Mouse (Mus musculus) A20 (cell line): ENCODE results near the gene Dchs1.
A peak's percentile ranks its signal among the peaks of the same experiment; 100 is the strongest.

ENCODE experiments used
- DNase-seq: peaks from one replicate; pipeline ENCODE4 v3.0.0-alpha.2; 2011; ENCODE audit warnings: low read depth, low spot score

Dchs1 gene

GRCm38 (mm10) chr7:105787285-105788140, at the start of gene Dchs1:
Gene Dchs1 (minus strand): TSS chr7:105787654.
- DNase-seq: no peak

GRCm38 (mm10) chr7:105824281-105824680, 36.8 kb upstream of the Dchs1 start:
- DNase-seq: no peak

DNA sequence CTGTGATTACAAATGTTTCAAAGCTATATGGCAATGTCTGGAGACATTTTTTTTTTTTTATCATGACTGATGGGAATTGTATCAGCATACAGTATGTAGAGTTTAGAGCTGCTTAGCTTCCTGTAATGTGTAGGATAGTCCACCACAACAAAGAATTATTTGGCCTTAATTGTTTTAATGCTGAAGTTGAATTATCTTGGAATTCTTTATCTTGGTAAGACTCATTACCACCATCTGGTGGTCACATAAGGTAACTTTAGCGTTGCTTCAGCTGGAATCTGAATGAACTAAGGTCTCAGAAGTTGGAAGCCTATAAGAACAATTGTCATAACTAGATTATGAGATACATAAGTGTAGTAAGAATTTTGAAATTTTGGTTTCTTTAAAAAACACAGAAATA, 31.0 kb upstream of the Dchs1 start:
- DNase-seq: no peak

DNA sequence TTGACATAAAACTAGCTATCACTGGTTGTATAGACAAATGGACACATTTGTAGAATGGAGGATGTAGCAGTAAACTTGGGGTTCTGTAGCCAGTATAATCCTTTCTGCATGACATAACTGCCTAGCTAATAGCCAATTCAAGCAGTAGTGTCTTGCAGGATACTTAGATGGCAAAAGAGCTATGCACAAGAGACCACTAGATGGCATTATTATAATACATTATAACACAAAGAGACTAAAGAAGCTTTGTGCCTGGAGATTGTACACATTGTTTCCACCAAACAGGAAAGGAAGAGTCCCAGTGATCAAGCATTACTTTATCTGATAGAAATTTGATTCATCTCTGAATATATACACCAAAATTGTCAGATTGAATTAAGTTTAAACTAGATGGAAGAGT, 29.3 kb upstream of the Dchs1 start:
- peak; percentile 37 for DNase-seq

- DNase-seq: no peak
Observed at GRCm38 (mm10) chr7:105813326-105813725, 25.9 kb upstream of the Dchs1 start.

DNA sequence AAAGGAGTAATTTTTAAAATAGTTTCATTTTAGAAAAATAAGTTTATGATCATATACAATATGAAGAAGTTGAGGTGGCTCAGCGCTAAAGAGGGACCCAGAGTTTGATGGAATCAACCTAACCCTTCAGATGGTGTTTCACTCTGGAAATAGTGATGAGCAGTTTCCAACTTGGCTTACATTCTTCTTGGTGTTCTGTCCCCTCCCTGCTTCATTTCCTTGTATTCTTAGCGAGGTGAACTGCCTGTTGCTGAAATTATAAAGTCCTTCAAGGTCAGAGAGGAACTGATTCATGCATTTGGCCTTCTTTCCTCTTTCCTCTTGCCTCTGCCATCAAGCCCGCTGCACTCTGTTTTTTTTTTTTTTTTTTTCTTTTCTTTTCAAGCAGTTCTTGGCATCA, 25.1 kb upstream of the Dchs1 start:
- no peak for DNase-seq

GRCm38 (mm10) chr7:105811516-105811915, 24.1 kb upstream of the Dchs1 start:
- no peak for DNase-seq

DNA sequence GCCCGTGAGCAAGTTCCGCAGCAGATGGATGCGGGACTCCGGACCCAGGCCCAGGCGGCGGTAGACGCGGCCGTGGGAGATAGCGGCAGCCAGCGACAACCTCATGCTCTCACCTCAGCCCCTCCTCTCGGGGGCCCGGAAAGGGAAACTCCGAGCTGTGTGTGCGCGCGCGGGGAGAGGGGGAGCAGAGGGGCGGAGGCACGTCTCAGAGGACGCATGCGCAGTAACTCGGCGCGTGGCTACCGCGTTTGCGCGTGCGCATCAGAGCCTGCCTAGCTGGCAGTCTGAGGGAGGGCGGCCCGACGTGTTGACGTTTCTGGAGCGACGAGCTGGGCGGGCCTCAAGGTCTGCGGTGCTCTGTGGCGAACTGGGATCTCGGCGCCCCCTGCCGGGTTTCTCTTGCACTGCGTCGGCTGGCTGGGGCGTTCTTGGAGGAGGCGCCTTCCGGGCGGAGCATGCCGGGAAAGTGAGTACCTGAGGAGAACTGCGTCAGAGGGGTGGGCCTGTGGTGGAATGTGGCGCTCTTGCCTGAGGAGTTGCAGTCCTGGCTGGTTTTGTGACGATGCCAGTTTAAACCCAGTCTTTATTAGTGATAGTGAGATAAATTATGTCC, 23.5 kb upstream of the Dchs1 start, which contains the start of gene Mrpl17:
Mrpl17 (minus strand) TSS at position 223 of the 613 bp plus-strand sequence.
- peak; percentile 100 for DNase-seq

- DNase-seq: peak; percentile 44
Observed at GRCm38 (mm10) chr7:105810280-105810876, 22.9 kb upstream of the Dchs1 start.

DNA sequence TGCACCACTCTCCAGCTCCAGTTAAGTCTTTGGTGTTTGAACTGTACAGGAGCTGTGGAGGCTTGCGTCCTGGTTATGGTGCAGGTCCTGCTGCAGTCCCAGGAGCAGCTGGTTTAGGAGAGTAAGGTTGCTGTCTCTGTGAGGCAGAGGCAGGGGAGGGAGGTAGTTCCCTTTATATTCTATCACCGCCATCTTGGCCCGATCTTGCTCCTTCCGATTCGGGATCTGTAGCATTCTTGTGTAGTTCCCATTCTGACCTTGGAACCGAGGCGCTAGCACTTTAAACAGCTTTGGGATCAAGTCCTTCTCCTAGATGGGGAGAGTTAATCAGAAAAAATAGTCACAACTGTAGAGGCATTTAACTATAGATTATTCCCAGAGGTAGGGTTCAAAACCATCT, 22.4 kb upstream of the Dchs1 start:
- no peak for DNase-seq

DNA sequence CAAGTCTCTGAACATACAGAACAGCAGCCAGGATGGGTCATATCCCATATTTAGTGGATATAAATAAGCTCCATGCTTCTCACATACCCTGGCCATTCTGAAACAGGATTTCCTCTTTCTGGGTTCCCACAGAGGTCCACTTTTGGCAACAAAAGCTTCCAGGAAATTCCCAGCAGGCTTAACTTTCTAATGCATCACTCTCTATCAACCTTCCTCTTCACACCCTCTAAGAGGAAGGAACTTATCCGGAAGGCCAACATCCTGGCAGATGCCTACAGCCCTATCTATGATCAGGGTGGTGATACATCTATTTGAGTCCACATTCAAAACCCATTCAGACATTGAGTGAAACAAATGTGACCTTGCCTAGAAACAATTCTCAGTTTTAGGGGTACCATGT, 20.9 kb upstream of the Dchs1 start:
- DNase-seq: no peak

- DNase-seq: no peak
Observed at GRCm38 (mm10) chr7:105806716-105807115, 19.3 kb upstream of the Dchs1 start.

GRCm38 (mm10) chr7:105806125-105806524, 18.7 kb upstream of the Dchs1 start:
- DNase-seq: no peak

GRCm38 (mm10) chr7:105803428-105803827, 16.0 kb upstream of the Dchs1 start:
- no peak for DNase-seq

- DNase-seq: no peak
Observed at GRCm38 (mm10) chr7:105802771-105803170, 15.3 kb upstream of the Dchs1 start.

DNA sequence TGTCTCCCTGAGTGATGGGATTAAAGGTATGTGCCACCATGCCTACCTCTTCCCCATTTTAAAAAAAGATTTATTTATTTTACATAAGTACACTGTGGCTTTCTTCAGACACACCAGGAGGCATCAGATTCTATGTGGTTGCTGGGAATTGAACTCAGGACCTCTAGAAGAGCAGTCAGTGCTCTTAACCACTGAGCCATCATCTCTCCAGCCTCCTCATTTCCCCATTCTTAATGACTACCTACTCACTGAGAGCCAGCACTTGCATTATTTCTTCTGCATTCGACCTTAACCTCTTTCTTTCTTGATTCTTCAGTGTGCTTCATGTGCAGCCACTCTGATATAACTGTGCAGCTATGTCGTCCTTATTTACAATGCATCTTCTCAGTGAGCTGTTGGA, 14.9 kb upstream of the Dchs1 start:
- DNase-seq: no peak

GRCm38 (mm10) chr7:105796972-105797371, 9.5 kb upstream of the Dchs1 start:
- no peak for DNase-seq

GRCm38 (mm10) chr7:105795759-105796366, 8.4 kb upstream of the Dchs1 start:
- no peak for DNase-seq

DNA sequence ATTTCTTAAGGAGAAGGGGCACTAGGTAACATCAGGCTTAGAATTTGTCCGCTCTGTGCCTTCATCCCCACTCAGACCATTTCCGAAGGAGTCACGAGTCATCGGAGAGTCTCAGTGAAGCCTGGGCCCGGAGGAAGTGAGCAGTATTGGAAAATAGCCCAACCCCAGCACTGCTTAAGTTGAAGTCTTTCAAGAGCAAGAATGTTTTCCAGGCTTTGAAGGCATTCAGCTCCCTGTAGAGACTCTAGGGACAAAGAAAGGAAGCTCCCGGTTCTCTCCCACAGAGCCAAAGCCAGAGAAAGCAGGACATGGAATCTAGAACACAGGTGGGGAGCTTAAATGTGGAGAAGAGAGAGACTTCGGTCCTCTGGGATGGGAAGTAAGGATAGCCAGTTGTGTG, 6.2 kb upstream of the Dchs1 start:
- DNase-seq: no peak

- DNase-seq: no peak
Observed at GRCm38 (mm10) chr7:105791147-105791546, 3.7 kb upstream of the Dchs1 start.

- no peak for DNase-seq
Observed at GRCm38 (mm10) chr7:105786506-105787284, 759 bp downstream of the Dchs1 start.
